Mouse (Mus musculus): Measurements from ENCODE around the gene Znrf2.

GRCm38 (mm10) chr6:54940126-54940525 lies 123.4 kb downstream of the Znrf2 start:
- TF ChIP-seq CTCF (IDR thresholded peaks at IDR 0.05; ENCODE audit: borderline replicate concordance, insufficient read depth, low read depth, low read length): no peak
- TF ChIP-seq POLR2A (IDR thresholded peaks at IDR 0.05; ENCODE audit: borderline replicate concordance, insufficient read depth, low read length): no peak

Data from cerebellum, adult 2 months (tissue).